Mouse (Mus musculus) lung, embryonic 14.5 days (tissue): ENCODE data around the gene Oas1e. TPM values are rescaled to one million over a fixed set of nuclear protein-coding genes. Genes with fewer than 3 reads are reported as not detected.
"Not testable (repeated sequence)": the region's sequence is repeated elsewhere in the genome, so short reads cannot be mapped to it uniquely, and the experiment has no call there.

ENCODE experiments used
- ATAC-seq: fragments of 200-750 bp; cut with Nextera tagmentation; 2 replicates; pipeline ENCODE4 v1.8.0; 2017; ENCODE audit warnings: mild to moderate bottlenecking, moderate TSS enrichment, moderate library complexity; ENCODE audit not compliant: insufficient read depth
- DNase-seq: peaks from one replicate; pipeline ENCODE4 v3.0.0-alpha.2; 2015
- H3K27ac ChIP-seq: fragments of 300-500 bp; sonication (generic); 2 replicates; pipeline ENCODE4 v1.5.1; 2014; ENCODE audit warnings: low read depth, mild to moderate bottlenecking, moderate library complexity
- H3K27me3 ChIP-seq: fragments of 300-500 bp; sonication (generic); 2 replicates; pipeline ENCODE4 v1.6.1; 2014; ENCODE audit warnings: low read length, control low read depth; ENCODE audit not compliant: insufficient read depth
- H3K36me3 ChIP-seq: fragments of 300-500 bp; sonication (generic); 2 replicates; pipeline ENCODE4 v1.6.1; 2014; ENCODE audit warnings: control low read depth; ENCODE audit not compliant: insufficient read depth
- H3K4me1 ChIP-seq: fragments of 300-500 bp; sonication (generic); 2 replicates; pipeline ENCODE4 v1.6.1; 2014; ENCODE audit warnings: antibody characterized with exemption, control low read depth; ENCODE audit not compliant: insufficient read depth
- H3K4me2 ChIP-seq: fragments of 300-500 bp; sonication (generic); 2 replicates; pipeline ENCODE4 v1.6.1; 2014; ENCODE audit warnings: mild to moderate bottlenecking
- H3K4me3 ChIP-seq: fragments of 300-500 bp; sonication (generic); 2 replicates; pipeline ENCODE4 v1.5.1; 2014; ENCODE audit warnings: low read depth, low read length
- H3K9ac ChIP-seq: fragments of 300-500 bp; sonication (generic); 2 replicates; pipeline ENCODE4 v1.6.1; 2014
- H3K9me3 ChIP-seq: fragments of 300-500 bp; sonication (generic); 2 replicates; pipeline ENCODE4 v1.6.1; 2016; ENCODE audit warnings: low read depth, low read length, control low read depth
- CTCF ChIP-seq: IDR thresholded peaks from 2 replicates; pipeline ENCODE4 v1.5.1; 2016; ENCODE audit warnings: antibody characterized with exemption, low read depth
- WGBS: fragments of 180-500 bp; shearing (Covaris S2); extraction: QIAGEN DNeasy Blood & Tissue Kit; methylation state at CpG from one replicate; pipeline ENCODE4 v1.1.7; 2014; 5-methylcytosine and 5-hydroxymethylcytosine counted together
- polyA plus RNA-seq: library from polyadenylated mRNA; unstranded; fragments of >200 nt; fragmentation: Nextera tagmentation; extraction: Ambion mirVana; gene quantifications from 2 replicates; pipeline ENCODE4 v1.2.1, GENCODE M21; 2014

Oas1e gene
- polyA plus RNA-seq: not detected in 2 replicates

- ATAC-seq (peak; percentile 54; the same call in 1 of the 2 replicates), DNase-seq (peak; percentile 52)
- WGBS: 37% methylated on average over 9 of the region's 9 CpGs
- H3K9me3 ChIP-seq, H3K27me3 ChIP-seq, H3K36me3 ChIP-seq, H3K4me1 ChIP-seq, H3K9ac ChIP-seq, H3K4me3 ChIP-seq, H3K27ac ChIP-seq, H3K4me2 ChIP-seq: not testable (repeated sequence)
These were observed at the start of gene Oas1e for GRCm38 (mm10) chr5:120795480-120796034. Gene Oas1e (minus strand): TSS chr5:120795530.

- H3K9me3 ChIP-seq: no peaks in the 10 kb centered on the region
- DNase-seq (peak; percentile 7), ATAC-seq (no peak)
- TF ChIP-seq CTCF: no peak
- no peaks in the 10 kb centered on the region for H3K4me1 ChIP-seq
- no peaks in the 10 kb centered on the region for H3K36me3 ChIP-seq
- H3K9ac ChIP-seq: no peak overlapping the region
- H3K27me3 ChIP-seq: no peaks in the 10 kb centered on the region
- no peak overlapping the region for H3K4me2 ChIP-seq
- H3K4me3 ChIP-seq: no peak overlapping the region
- WGBS: 77% methylated on average over 3 of the region's 3 CpGs
- no peak overlapping the region for H3K27ac ChIP-seq
These were observed 49.4 kb upstream of the Oas1e start for GRCm38 (mm10) chr5:120844713-120845112.

GRCm38 (mm10) chr5:120836731-120837585, 41.6 kb upstream of the Oas1e start:
- Histone ChIP-seq H3K9ac (no peak overlapping the region), H3K4me2 (no peak overlapping the region), H3K9me3 (no peaks in the 10 kb centered on the region), H3K27me3 (no peaks in the 10 kb centered on the region), H3K36me3 (no peaks in the 10 kb centered on the region), H3K27ac (no peak overlapping the region), H3K4me1 (no peaks in the 10 kb centered on the region), H3K4me3 (no peak overlapping the region)
- peak; percentile 71 for DNase-seq
- peak; percentile 77 for TF ChIP-seq CTCF
- ATAC-seq: no peak
- WGBS: 7% methylated on average over 8 of the region's 8 CpGs

GRCm38 (mm10) chr5:120833335-120834280, 38.3 kb upstream of the Oas1e start:
- WGBS: 12% methylated on average over 17 of the region's 17 CpGs

GRCm38 (mm10) chr5:120831031-120831430, 35.7 kb upstream of the Oas1e start:
- no peak for TF ChIP-seq CTCF
- H3K4me3 ChIP-seq: no peak overlapping the region
- no peak overlapping the region for H3K9ac ChIP-seq
- ATAC-seq: no peak
- H3K27ac ChIP-seq: no peak overlapping the region
- WGBS: 70% methylated on average over 4 of the region's 4 CpGs
- H3K36me3 ChIP-seq: no peaks in the 10 kb centered on the region
- no peak for DNase-seq
- no peaks in the 10 kb centered on the region for H3K9me3 ChIP-seq
- H3K4me2 ChIP-seq: no peak overlapping the region
- no peaks in the 10 kb centered on the region for H3K27me3 ChIP-seq
- H3K4me1 ChIP-seq: no peaks in the 10 kb centered on the region

More at GRCm38 (mm10) chr5:120833335-120834280, 38.3 kb upstream of the Oas1e start:
- H3K9me3 ChIP-seq: no peaks in the 10 kb centered on the region
- H3K4me2 ChIP-seq: no peak overlapping the region
- TF ChIP-seq CTCF: no peak
- ATAC-seq: no peak
- H3K4me1 ChIP-seq: no peaks in the 10 kb centered on the region
- DNase-seq: no peak
- H3K9ac ChIP-seq: no peak overlapping the region
- H3K4me3 ChIP-seq: no peak overlapping the region
- H3K27me3 ChIP-seq: no peaks in the 10 kb centered on the region
- no peak overlapping the region for H3K27ac ChIP-seq
- H3K36me3 ChIP-seq: no peaks in the 10 kb centered on the region

GRCm38 (mm10) chr5:120818999-120819398, 23.7 kb upstream of the Oas1e start:
- Histone ChIP-seq H3K9me3 (no peaks in the 10 kb centered on the region), H3K36me3 (no peaks in the 10 kb centered on the region), H3K4me3 (no peak overlapping the region), H3K9ac (no peak overlapping the region), H3K4me1 (no peaks in the 10 kb centered on the region), H3K4me2 (no peak overlapping the region), H3K27ac (no peak overlapping the region), H3K27me3 (no peaks in the 10 kb centered on the region)
- DNase-seq: no peak
- TF ChIP-seq CTCF: no peak
- no peak for ATAC-seq
